Mouse (Mus musculus) liver, embryonic 14.5 days (tissue): Measurements from ENCODE around the gene Ncoa6. TPM values are rescaled to one million over a fixed set of nuclear protein-coding genes. Genes with fewer than 3 reads are reported as not detected.

ENCODE experiments used
- ATAC-seq: fragments of 200-750 bp; cut with Nextera tagmentation; 2 replicates; pipeline ENCODE4 v1.8.0; 2017; ENCODE audit warnings: moderate number of reproducible peaks, mild to moderate bottlenecking, moderate library complexity; ENCODE audit not compliant: insufficient read depth
- DNase-seq, 3 experiments: peaks; one replicate each; pipeline ENCODE4 v3.0.0-alpha.2; 2012 to 2013; ENCODE audit warnings: low read depth in 3 of 3, low spot score in 3 of 3
- H3K27ac ChIP-seq: fragments of 300-500 bp; sonication (generic); 2 replicates; pipeline ENCODE4 v1.5.1; 2014; ENCODE audit warnings: moderate library complexity, mild to moderate bottlenecking, control low read depth, inconsistent platforms
- H3K27me3 ChIP-seq: fragments of 300-500 bp; sonication (generic); 2 replicates; pipeline ENCODE4 v1.6.1; 2014; ENCODE audit warnings: mild to moderate bottlenecking, low read length, moderate library complexity; ENCODE audit not compliant: control insufficient read depth, insufficient read depth
- H3K36me3 ChIP-seq: fragments of 300-500 bp; sonication (generic); replicated peaks from 2 replicates; pipeline ENCODE4 v1.6.1; 2014; ENCODE audit warnings: low read depth; ENCODE audit not compliant: control insufficient read depth, insufficient read depth
- H3K4me1 ChIP-seq, 2 experiments: fragments of 200-500 bp in 1 of 2; fragments of 300-500 bp in 1 of 2; sonication (generic) in 1 of 2; replicated peaks; 2 replicates each; pipeline ENCODE4 v1.6.1; 2012 to 2014; ENCODE audit warnings: antibody characterized with exemption in 1 of 2, inconsistent platforms in 1 of 2, low read length in 1 of 2; ENCODE audit not compliant: control insufficient read depth in 2 of 2, insufficient read depth in 2 of 2
- H3K4me2 ChIP-seq: fragments of 300-500 bp; sonication (generic); 2 replicates; pipeline ENCODE4 v1.6.1; 2014; ENCODE audit warnings: low read depth, mild to moderate bottlenecking, control low read depth, moderate library complexity
- H3K4me3 ChIP-seq, 2 experiments: fragments of 200-500 bp in 1 of 2; fragments of 300-500 bp in 1 of 2; sonication (generic) in 1 of 2; 2 replicates each; pipeline ENCODE4 v1.5.1; 2012 to 2014; ENCODE audit warnings: low read depth in 2 of 2, low read length in 2 of 2, mild to moderate bottlenecking in 2 of 2, control low read depth in 1 of 2, inconsistent platforms in 1 of 2, moderate library complexity in 1 of 2; ENCODE audit not compliant: insufficient read depth in 1 of 2
- H3K9ac ChIP-seq: fragments of 300-500 bp; sonication (generic); replicated peaks from 2 replicates; pipeline ENCODE4 v1.6.1; 2014; ENCODE audit warnings: mild to moderate bottlenecking, control low read depth, moderate library complexity
- H3K9me3 ChIP-seq: fragments of 300-500 bp; sonication (generic); 2 replicates; pipeline ENCODE4 v1.6.1; 2016; ENCODE audit warnings: low read length, mixed read lengths; ENCODE audit not compliant: control insufficient read depth
- CTCF ChIP-seq: IDR thresholded peaks from 2 replicates; pipeline ENCODE4 v1.5.1; 2016; ENCODE audit warnings: antibody characterized with exemption, low read depth, control low read depth
- EP300 ChIP-seq: IDR thresholded peaks from 2 replicates; pipeline ENCODE4 v1.6.1; 2016; ENCODE audit warnings: antibody characterized with exemption, low read depth
- WGBS: fragments of 180-500 bp; shearing (Covaris S2); extraction: QIAGEN DNeasy Blood & Tissue Kit; methylation state at CpG from one replicate; pipeline ENCODE4 v1.1.7; 2014; ENCODE audit not compliant: insufficient replicate concordance; 5-methylcytosine and 5-hydroxymethylcytosine counted together
- polyA plus RNA-seq, 2 experiments: library from polyadenylated mRNA; depleted of rRNA in 1 of 2; stranded (reverse) in 1 of 2; unstranded in 1 of 2; fragments of >200 nt; fragmentation: Nextera tagmentation in 1 of 2; extraction: Ambion mirVana in 1 of 2; gene quantifications; 2 replicates each; pipeline versions ENCODE4 v1.2.1 to v1.2.3; 2012 to 2014

Ncoa6 gene
- polyA plus RNA-seq, 2 experiments: 6.5 to 9.0 TPM

DNA sequence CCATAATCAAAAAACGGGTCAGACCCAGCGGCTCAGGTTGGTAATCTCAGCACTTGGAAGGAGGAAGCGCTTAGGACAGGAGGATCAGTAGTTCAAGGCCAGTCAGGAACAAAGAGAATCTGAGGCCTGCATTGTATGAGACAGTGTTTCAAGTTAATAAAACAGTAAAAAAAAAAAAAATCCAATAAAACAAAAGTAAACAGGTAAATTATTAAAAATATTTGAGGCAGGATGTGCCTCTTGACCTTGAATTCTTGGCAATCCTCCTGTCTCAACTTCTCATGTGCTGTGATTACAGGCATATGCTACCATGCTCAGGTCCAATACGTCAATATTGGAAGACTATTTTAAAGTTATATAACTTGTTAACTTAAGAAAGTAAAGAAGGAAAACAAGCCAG is 30.8 kb downstream of the Ncoa6 start:
- Histone ChIP-seq H3K4me2 (no peak overlapping the region), H3K27me3 (no peaks in the 10 kb centered on the region), H3K9ac (no peak overlapping the region), H3K27ac (no peak overlapping the region), H3K9me3 (no peaks in the 10 kb centered on the region), H3K4me1 (no peaks in the 10 kb centered on the region), H3K4me3 (no peak overlapping the region), H3K36me3 (no peaks in the 10 kb centered on the region)
- DNase-seq (no peak), ATAC-seq (no peak)
- TF ChIP-seq EP300 (no peak), CTCF (no peak)
- WGBS: 86% methylated on average over 4 of the region's 4 CpGs

DNA sequence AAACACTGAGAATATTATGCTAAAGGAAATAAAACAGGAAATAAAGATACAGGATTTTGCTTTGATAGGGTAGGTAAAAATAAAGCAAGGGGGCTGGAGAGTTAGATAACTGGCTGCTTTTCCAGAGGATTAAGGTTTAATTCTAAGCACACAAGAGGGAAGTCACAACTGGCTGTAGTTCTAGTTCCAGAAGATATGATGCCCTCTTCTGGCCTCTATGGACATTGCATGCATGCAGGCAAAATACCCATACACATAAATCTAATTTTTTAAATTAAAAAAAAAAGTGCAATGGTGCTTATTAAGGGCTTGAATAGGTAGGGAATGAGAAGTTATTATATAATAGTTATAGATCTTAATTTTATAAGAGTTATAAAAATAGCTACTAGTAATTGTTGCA is 37.2 kb downstream of the Ncoa6 start:
- no peak overlapping the region for H3K9ac ChIP-seq

DNA sequence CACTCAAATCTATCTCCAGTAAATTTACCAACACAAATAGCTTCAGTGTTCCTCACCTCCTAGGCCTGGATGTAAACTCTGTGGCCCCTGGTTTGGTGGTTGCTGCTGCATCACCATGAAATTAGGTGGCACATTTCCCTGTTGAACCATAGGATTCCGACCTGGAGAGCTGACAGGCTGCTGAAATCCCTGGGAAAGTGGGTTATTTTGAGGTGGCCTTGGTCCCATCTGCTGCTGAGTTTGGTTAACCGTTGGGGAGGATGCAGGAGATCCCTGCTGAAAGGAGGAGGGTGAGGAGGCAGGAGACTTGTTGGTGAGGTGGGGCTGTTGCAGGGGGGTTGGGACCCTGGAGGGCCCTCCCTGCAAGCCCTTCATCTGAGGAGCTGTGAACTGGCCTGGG is 52.8 kb downstream of the Ncoa6 start:
- H3K4me2 ChIP-seq: no peak overlapping the region
- H3K27me3 ChIP-seq: no peaks in the 10 kb centered on the region
- no peak overlapping the region for H3K9ac ChIP-seq
- no peaks in the 10 kb centered on the region for H3K9me3 ChIP-seq
- H3K27ac ChIP-seq: no peak overlapping the region
- no peak for TF ChIP-seq EP300
- TF ChIP-seq CTCF: no peak
- no peaks in the 10 kb centered on the region for H3K4me1 ChIP-seq
- no peak overlapping the region for H3K4me3 ChIP-seq
- WGBS: 84% methylated on average over 2 of the region's 2 CpGs
- DNase-seq (no peak), ATAC-seq (no peak)
- peaks cover 24% of the 10 kb centered on the region for H3K36me3 ChIP-seq

More for the DNA sequence above, 37.2 kb downstream of the Ncoa6 start:
- DNase-seq (peak in 1 of 3 experiments; percentile 10), ATAC-seq (no peak)
- Histone ChIP-seq H3K4me2 (no peak overlapping the region), H3K36me3 (peaks cover 14% of the 10 kb centered on the region), H3K9me3 (no peaks in the 10 kb centered on the region), H3K27ac (no peak overlapping the region), H3K27me3 (no peaks in the 10 kb centered on the region), H3K4me3 (no peak overlapping the region), H3K4me1 (no peaks in the 10 kb centered on the region)
- TF ChIP-seq CTCF (peak; percentile 52; the same call in 1 of the 2 replicates), EP300 (no peak)

DNA sequence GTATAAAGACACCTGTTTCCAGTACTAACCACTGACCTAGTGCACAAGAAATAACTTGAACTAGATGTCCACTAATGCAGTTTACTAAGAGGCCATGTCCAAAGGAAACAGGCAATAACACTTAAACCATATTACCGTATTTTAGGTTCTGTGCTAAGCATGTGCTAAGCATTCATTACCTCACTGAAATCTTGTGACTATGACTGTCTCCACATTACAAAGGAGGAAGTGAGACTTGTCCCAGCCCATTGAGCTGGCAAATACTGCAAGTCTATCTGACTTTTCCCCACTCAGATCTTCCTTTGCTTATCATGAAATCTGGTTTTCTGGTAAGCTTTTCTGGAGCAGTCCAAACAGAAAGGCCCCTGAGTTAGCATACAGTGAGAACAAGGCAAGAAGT is 69.1 kb downstream of the Ncoa6 start:
- DNase-seq: no peak
- ATAC-seq: no peak
- no peak overlapping the region for H3K27ac ChIP-seq
- no peak for TF ChIP-seq CTCF
- TF ChIP-seq EP300: no peak
- no peaks in the 10 kb centered on the region for H3K27me3 ChIP-seq
- 71% methylated on average over 1 of the region's 1 CpGs for WGBS
- peaks cover 21% of the 10 kb centered on the region for H3K36me3 ChIP-seq
- H3K4me3 ChIP-seq: no peak overlapping the region
- H3K4me2 ChIP-seq: no peak overlapping the region
- no peaks in the 10 kb centered on the region for H3K9me3 ChIP-seq
- H3K9ac ChIP-seq: no peak overlapping the region
- no peaks in the 10 kb centered on the region for H3K4me1 ChIP-seq

DNA sequence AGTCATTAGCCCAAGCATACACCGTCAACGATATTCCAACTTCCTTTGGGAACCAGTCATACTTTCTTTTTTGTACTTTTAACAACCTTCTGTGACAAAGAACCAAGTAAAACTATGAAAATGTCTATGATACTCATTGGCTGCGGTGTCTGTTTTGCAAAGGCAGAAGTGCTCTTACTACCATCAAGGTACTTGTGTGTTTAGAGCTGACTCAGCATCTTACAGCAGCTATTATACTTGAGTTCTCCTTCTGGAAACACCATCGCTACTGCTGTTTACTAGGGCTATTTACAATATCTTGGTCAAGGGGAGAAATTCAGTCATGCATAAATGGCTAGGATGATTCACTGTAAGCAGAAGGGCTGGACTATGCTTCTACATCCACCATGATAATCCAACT is 71.8 kb downstream of the Ncoa6 start:
- peaks cover 12% of the 10 kb centered on the region for H3K36me3 ChIP-seq
- no peak overlapping the region for H3K27ac ChIP-seq
- H3K4me3 ChIP-seq: no peak overlapping the region
- DNase-seq: no peak
- 84% methylated on average over 4 of the region's 4 CpGs for WGBS
- no peak for TF ChIP-seq CTCF
- no peak for TF ChIP-seq EP300
- no peaks in the 10 kb centered on the region for H3K9me3 ChIP-seq
- H3K27me3 ChIP-seq: no peaks in the 10 kb centered on the region
- H3K9ac ChIP-seq: no peak overlapping the region
- no peaks in the 10 kb centered on the region for H3K4me1 ChIP-seq
- no peak overlapping the region for H3K4me2 ChIP-seq
- ATAC-seq: no peak
